Mouse (Mus musculus) CH12.LX (cell line): ENCODE measurements around the gene Mindy4b-ps.

Experiments
- CTCF ChIP-seq, 2 experiments: IDR thresholded peaks in 1 of 2; conservative IDR thresholded peaks in 1 of 2; 2 replicates each; pipeline ENCODE4 v1.5.1; 2011 to 2012; ENCODE audit warnings: low read depth in 2 of 2, low read length in 2 of 2, improper control_type of control experiment in 1 of 2, inconsistent platforms in 1 of 2, mild to moderate bottlenecking in 1 of 2, moderate library complexity in 1 of 2
- E2F4 ChIP-seq: IDR thresholded peaks from 2 replicates; pipeline ENCODE4 v1.6.1; 2011; ENCODE audit warnings: low read depth, low read length, improper control_type of control experiment; ENCODE audit not compliant: insufficient replicate concordance
- EP300 ChIP-seq: IDR thresholded peaks from 2 replicates; pipeline ENCODE4 v1.6.1; 2011; ENCODE audit warnings: low read length, improper control_type of control experiment
- HCFC1 ChIP-seq: IDR thresholded peaks from 2 replicates; pipeline ENCODE4 v1.6.1; 2012; ENCODE audit warnings: low read depth, mild to moderate bottlenecking, inconsistent platforms, low read length, improper control_type of control experiment
- MAFK ChIP-seq: IDR thresholded peaks from 2 replicates; pipeline ENCODE4 v1.6.1; 2011; ENCODE audit warnings: low read length, improper control_type of control experiment; ENCODE audit not compliant: insufficient replicate concordance
- MAX ChIP-seq: IDR thresholded peaks from 2 replicates; pipeline ENCODE4 v1.6.1; 2011; ENCODE audit warnings: low read length, improper control_type of control experiment
- MAZ ChIP-seq: IDR thresholded peaks from 2 replicates; pipeline ENCODE4 v1.6.1; 2012; ENCODE audit warnings: low read depth, mild to moderate bottlenecking, inconsistent platforms, low read length, improper control_type of control experiment, moderate library complexity
- NELFE ChIP-seq: IDR thresholded peaks from 2 replicates; pipeline ENCODE4 v1.6.1; 2011; ENCODE audit warnings: low read depth, low read length, improper control_type of control experiment
- PAX5 ChIP-seq: IDR thresholded peaks from 2 replicates; pipeline ENCODE4 v1.6.1; 2012; ENCODE audit warnings: low read length, inconsistent platforms, mixed read lengths
- POLR2A ChIP-seq: IDR thresholded peaks from 2 replicates; pipeline ENCODE4 v1.6.1; 2011; ENCODE audit warnings: low read depth, mild to moderate bottlenecking, improper control_type of control experiment, low read length
- POLR2AphosphoS2 ChIP-seq: IDR thresholded peaks from 2 replicates; pipeline ENCODE4 v1.6.1; 2011; ENCODE audit warnings: low read depth, low read length, improper control_type of control experiment
- SMC3 ChIP-seq: IDR thresholded peaks from 2 replicates; pipeline ENCODE4 v1.6.1; 2011; ENCODE audit warnings: low read depth, low read length, improper control_type of control experiment
- UBTF ChIP-seq: IDR thresholded peaks from 2 replicates; pipeline ENCODE4 v1.6.1; 2012; ENCODE audit warnings: low read depth, mild to moderate bottlenecking, inconsistent platforms, low read length, improper control_type of control experiment, moderate library complexity
- USF1 ChIP-seq: IDR thresholded peaks from 2 replicates; pipeline ENCODE4 v1.6.1; 2014; ENCODE audit warnings: low read depth, mild to moderate bottlenecking, inconsistent platforms, low read length, improper control_type of control experiment

DNA sequence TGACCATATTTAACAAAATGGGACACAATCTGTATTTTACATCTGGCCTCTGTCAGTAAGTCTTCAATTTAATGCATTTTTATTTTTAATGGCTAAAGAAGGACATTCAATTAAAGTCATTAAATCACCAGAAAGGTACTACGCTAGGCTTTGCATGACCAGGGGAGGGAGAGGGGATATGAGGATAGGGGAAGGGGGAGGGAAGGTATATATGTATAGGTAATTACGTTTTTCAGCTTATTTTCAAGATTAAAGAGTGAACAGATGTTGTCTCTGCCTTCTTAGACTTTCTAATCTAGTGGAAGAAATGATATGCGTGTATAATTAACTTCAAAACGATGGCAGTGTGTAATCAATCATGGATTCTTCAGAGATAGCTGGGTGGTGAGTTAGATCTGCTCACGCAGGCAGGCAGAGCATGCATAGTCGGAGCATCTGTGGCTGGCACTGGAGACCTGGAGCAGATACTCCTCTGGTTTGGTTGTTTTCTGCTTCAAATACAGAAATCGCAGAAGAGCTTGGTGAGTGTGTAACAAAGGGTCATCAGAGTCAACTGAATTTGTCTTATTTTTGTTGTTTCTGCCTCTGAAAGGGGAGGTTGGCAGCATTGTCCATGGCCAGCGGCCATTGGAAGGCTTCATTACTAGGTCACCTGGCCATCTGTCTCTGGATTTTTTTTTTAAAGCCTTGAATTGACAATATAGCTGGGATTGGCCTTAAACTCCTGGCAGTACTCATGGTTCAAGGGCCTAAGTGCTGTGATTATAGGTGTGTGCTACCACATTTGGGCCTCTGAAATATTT lies 70.1 kb downstream of the Mindy4b-ps start:
- TF ChIP-seq HCFC1 (no peak), MAX (no peak), CTCF (conservative IDR thresholded peaks at IDR 0.05 in 1 of 2, IDR thresholded peaks at IDR 0.05 in 1 of 2; ENCODE audit: low read depth in 2 of 2, low read length in 2 of 2) (no peak), PAX5 (no peak), POLR2A (no peak), NELFE (no peak), E2F4 (no peak), EP300 (no peak), POLR2AphosphoS2 (no peak), MAZ (no peak), UBTF (no peak), SMC3 (no peak), MAFK (no peak), USF1 (no peak)
